Mouse (Mus musculus) ES-E14 (cell line): ENCODE results near the gene Rnf166. TPM values are rescaled to one million over a fixed set of nuclear protein-coding genes. Genes with fewer than 3 reads are reported as not detected.
A peak's percentile ranks its signal among the peaks of the same experiment; 100 is the strongest.

Experiments
- DNase-seq: peaks from one replicate; pipeline ENCODE4 v3.0.0-alpha.2; 2013; ENCODE audit warnings: low read depth, low spot score
- H3K27ac ChIP-seq: 2 replicates; pipeline ENCODE4 v1.5.1; 2012; ENCODE audit warnings: low read depth, mild to moderate bottlenecking, low read length, moderate library complexity, mixed read lengths; ENCODE audit not compliant: poor library complexity, insufficient read depth, severe bottlenecking
- H3K36me3 ChIP-seq: 2 replicates; pipeline ENCODE4 v1.6.1; 2012; ENCODE audit warnings: mild to moderate bottlenecking, low read length, moderate library complexity, mixed read lengths; ENCODE audit not compliant: control insufficient read depth, poor library complexity, insufficient read depth, severe bottlenecking
- H3K4me1 ChIP-seq, 2 experiments: fragments of 150-350 bp in 1 of 2; sonication (generic) in 1 of 2; 2 replicates each; pipeline ENCODE4 v1.6.1; 2012; ENCODE audit warnings: low read length in 2 of 2, mild to moderate bottlenecking in 1 of 2, mixed read lengths in 1 of 2; ENCODE audit not compliant: control insufficient read depth in 2 of 2, insufficient read depth in 2 of 2, poor library complexity in 1 of 2
- H3K4me3 ChIP-seq, 2 experiments: fragments of 150-350 bp in 1 of 2; sonication (generic) in 1 of 2; 2 replicates each; pipeline ENCODE4 v1.5.1; 2012; ENCODE audit warnings: low read length in 2 of 2, low read depth in 1 of 2, mild to moderate bottlenecking in 1 of 2, mixed read lengths in 1 of 2; ENCODE audit not compliant: insufficient read depth in 1 of 2, poor library complexity in 1 of 2, severe bottlenecking in 1 of 2
- H3K9ac ChIP-seq: 2 replicates; pipeline ENCODE4 v1.6.1; 2012; ENCODE audit warnings: low read depth, mild to moderate bottlenecking, low read length, mixed read lengths; ENCODE audit not compliant: poor library complexity, insufficient read depth, severe bottlenecking
- H3K9me3 ChIP-seq: fragments of 150-350 bp; sonication (generic); 2 replicates; pipeline ENCODE4 v1.6.1; 2012; ENCODE audit warnings: low read depth, mild to moderate bottlenecking, low read length; ENCODE audit not compliant: control insufficient read depth, insufficient read depth
- CHD2 ChIP-seq: IDR thresholded peaks from 2 replicates; pipeline ENCODE4 v1.6.1; 2014; ENCODE audit warnings: mild to moderate bottlenecking, low read depth, low read length, inconsistent platforms
- HCFC1 ChIP-seq: IDR thresholded peaks from 2 replicates; pipeline ENCODE4 v1.6.1; 2012; ENCODE audit warnings: low read length, inconsistent platforms, borderline replicate concordance; ENCODE audit not compliant: insufficient read depth
- MAFK ChIP-seq: IDR thresholded peaks from 2 replicates; pipeline ENCODE4 v1.6.1; 2014; ENCODE audit warnings: mild to moderate bottlenecking, low read depth, low read length, inconsistent platforms; ENCODE audit not compliant: insufficient read depth
- ZC3H11A ChIP-seq: IDR thresholded peaks from 2 replicates; pipeline ENCODE4 v1.6.1; 2012; ENCODE audit warnings: low read depth, mild to moderate bottlenecking, inconsistent platforms, low read length, borderline replicate concordance
- ZNF384 ChIP-seq: IDR thresholded peaks from 2 replicates; pipeline ENCODE4 v1.6.1; 2012; ENCODE audit warnings: low read depth, low read length, inconsistent platforms
- in situ Hi-C, 2 experiments: fragments of 600-800 bp; cut with MboI; formaldehyde crosslinking; loops; one replicate each; pipeline ENCODE4 v1.15.1; 2025; ENCODE audit warnings: low sequenced_read_pairs in 2 of 2, inconsistent platforms in 1 of 2; ENCODE audit not compliant: unreplicated experiment in 2 of 2
- total RNA-seq: library from RNA; depleted of rRNA; stranded (reverse); fragments of 300-350 nt; gene quantifications from 2 replicates; pipeline ENCODE4 v1.2.3, GENCODE M21; 2012; rRNA removed

Gene Rnf166
- 10.8 and 15.0 TPM in 2 replicates for total RNA-seq

- Histone ChIP-seq H3K4me1 (peaks cover 0 to 9% of the 10 kb centered on the region in 2 experiments; a peak in 1 of 4 replicates), H3K4me3 (peak within 1 kb of the TSS; percentile 85 to 92), H3K27ac (no peak within 1 kb of the TSS), H3K9ac (peak within 1 kb of the TSS; percentile 85), H3K36me3 (peaks cover 26% of the 10 kb centered on the region), H3K9me3 (no peaks in the 10 kb centered on the region)
- in situ Hi-C loops: no loop called here
- DNase-seq: peak; percentile 78
- TF ChIP-seq HCFC1 (peak; percentile 86), MAFK (no peak), ZC3H11A (peak; percentile 36; the same call in 1 of the 2 replicates)
Measured at GRCm38 (mm10) chr8:122475580-122476320, at the start of gene Rnf166, which contains the start of gene Ctu2. Gene Rnf166, minus strand, starts transcription at chr8:122476064. Gene Ctu2, plus strand, starts transcription at chr8:122476143.

GRCm38 (mm10) chr8:122525004-122525403, 49.1 kb upstream of the Rnf166 start:
- Histone ChIP-seq H3K9me3 (no peaks in the 10 kb centered on the region), H3K27ac (peak overlapping the region; percentile 98), H3K4me3 (no peak overlapping the region), H3K4me1 (peaks cover 18 to 37% of the 10 kb centered on the region in 2 experiments), H3K9ac (peak overlapping the region; percentile 41; the same call in 1 of the 2 replicates), H3K36me3 (peaks cover 7% of the 10 kb centered on the region; the same call in 1 of the 2 replicates)
- in situ Hi-C loops: no loop called here
- no peak for DNase-seq
- TF ChIP-seq MAFK: no peak
- TF ChIP-seq HCFC1: no peak
- no peak for TF ChIP-seq ZNF384
- TF ChIP-seq CHD2: no peak
- TF ChIP-seq ZC3H11A: no peak

DNA sequence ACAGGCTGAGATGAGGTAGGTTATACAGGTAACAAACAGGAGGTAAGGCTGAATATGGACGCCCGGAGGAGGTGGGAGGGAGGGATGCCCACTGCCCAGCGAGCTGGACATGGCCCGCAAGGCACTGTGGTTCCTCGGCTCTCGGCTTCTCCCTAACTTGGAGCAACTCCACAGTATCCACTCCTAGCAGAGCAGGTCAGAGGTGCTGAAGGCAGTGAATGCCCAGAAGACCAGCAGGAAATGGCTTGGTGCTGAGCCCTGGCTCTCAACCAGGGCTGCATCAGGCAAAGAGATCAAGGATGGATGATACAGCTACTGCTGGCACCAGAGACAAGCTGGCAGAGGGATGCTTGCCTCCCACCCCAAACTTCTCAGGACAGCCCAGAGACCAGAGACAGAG, 48.6 kb upstream of the Rnf166 start:
- peak overlapping the region; percentile 74 for H3K9ac ChIP-seq
- H3K4me1 ChIP-seq: peaks cover 18 to 40% of the 10 kb centered on the region in 2 experiments
- in situ Hi-C loops: no loop called here
- peaks cover 7% of the 10 kb centered on the region; the same call in 1 of the 2 replicates for H3K36me3 ChIP-seq
- peak overlapping the region; percentile 22 to 36; a peak in 3 of 4 replicates for H3K4me3 ChIP-seq
- TF ChIP-seq ZNF384: no peak
- no peaks in the 10 kb centered on the region for H3K9me3 ChIP-seq
- peak overlapping the region; percentile 98 for H3K27ac ChIP-seq
- no peak for DNase-seq

- Histone ChIP-seq H3K4me1 (peaks cover 18 to 43% of the 10 kb centered on the region in 2 experiments), H3K4me3 (peak overlapping the region; percentile 22 to 36), H3K36me3 (peaks cover 4% of the 10 kb centered on the region; the same call in 1 of the 2 replicates), H3K9me3 (no peaks in the 10 kb centered on the region), H3K9ac (peak overlapping the region; percentile 74), H3K27ac (peak overlapping the region; percentile 98)
- in situ Hi-C loops: no loop called here
- TF ChIP-seq ZC3H11A (no peak), MAFK (no peak), ZNF384 (no peak), HCFC1 (no peak)
- no peak for DNase-seq
Measured at GRCm38 (mm10) chr8:122523652-122524360, 47.9 kb upstream of the Rnf166 start.
